Mouse (Mus musculus) kidney, adult 8-10 months (tissue): ENCODE data around the gene Kcnc4.

ENCODE experiments used
- DNase-seq, 2 experiments: peaks; one replicate each; pipeline ENCODE4 v3.0.0; 2022

Kcnc4 gene

GRCm38 (mm10) chr3:107458104-107458503 is 1.2 kb downstream of the Kcnc4 start:
- DNase-seq: no peak

GRCm38 (mm10) chr3:107454280-107454679 is 5.1 kb downstream of the Kcnc4 start:
- DNase-seq: no peak

GRCm38 (mm10) chr3:107446822-107447221 is 12.5 kb downstream of the Kcnc4 start:
- no peak for DNase-seq

- no peak for DNase-seq
Measured at GRCm38 (mm10) chr3:107443866-107444265, 15.5 kb downstream of the Kcnc4 start.

- no peak for DNase-seq
Measured at GRCm38 (mm10) chr3:107442191-107442590, 17.2 kb downstream of the Kcnc4 start.

GRCm38 (mm10) chr3:107441306-107441705 is 18.0 kb downstream of the Kcnc4 start:
- no peak for DNase-seq

GRCm38 (mm10) chr3:107439280-107439679 is 20.1 kb downstream of the Kcnc4 start:
- no peak for DNase-seq

GRCm38 (mm10) chr3:107437666-107438065 is 21.7 kb downstream of the Kcnc4 start:
- DNase-seq: no peak

GRCm38 (mm10) chr3:107436434-107436833 is 22.9 kb downstream of the Kcnc4 start:
- no peak for DNase-seq

- no peak for DNase-seq
Measured at GRCm38 (mm10) chr3:107433614-107434013, 25.7 kb downstream of the Kcnc4 start.

GRCm38 (mm10) chr3:107431268-107431667 is 28.1 kb downstream of the Kcnc4 start:
- no peak for DNase-seq

GRCm38 (mm10) chr3:107424258-107425041 is 34.9 kb downstream of the Kcnc4 start:
- no peak for DNase-seq

GRCm38 (mm10) chr3:107420156-107420555 is 39.2 kb downstream of the Kcnc4 start:
- DNase-seq: no peak

- no peak for DNase-seq
Measured at GRCm38 (mm10) chr3:107417287-107417644, 42.1 kb downstream of the Kcnc4 start.

- no peak for DNase-seq
Measured at GRCm38 (mm10) chr3:107416541-107417286, 42.6 kb downstream of the Kcnc4 start.

GRCm38 (mm10) chr3:107413093-107413492 is 46.3 kb downstream of the Kcnc4 start:
- no peak for DNase-seq

GRCm38 (mm10) chr3:107412509-107412908 is 46.8 kb downstream of the Kcnc4 start:
- no peak for DNase-seq

- no peak for DNase-seq
Measured at GRCm38 (mm10) chr3:107411669-107412068, 47.7 kb downstream of the Kcnc4 start.

GRCm38 (mm10) chr3:107401401-107401800 is 58.0 kb downstream of the Kcnc4 start:
- no peak for DNase-seq

- DNase-seq: no peak
Measured at GRCm38 (mm10) chr3:107399991-107400640, 59.2 kb downstream of the Kcnc4 start.

- no peak for DNase-seq
Measured at GRCm38 (mm10) chr3:107391198-107391597, 68.2 kb downstream of the Kcnc4 start.
